Mouse (Mus musculus) gonadal fat pad, adult 2 months (tissue): ENCODE results near the gene Got1. TPM values are rescaled to one million over a fixed set of nuclear protein-coding genes. Genes with fewer than 3 reads are reported as not detected.

Source experiments
- DNase-seq: peaks from one replicate; pipeline ENCODE4 v3.0.0-alpha.2; 2012; ENCODE audit warnings: low read depth
- polyA plus RNA-seq: library from polyadenylated mRNA; depleted of rRNA; stranded (reverse); fragments of >200 nt; gene quantifications from 2 replicates; pipeline ENCODE4 v1.2.3, GENCODE M21; 2012

The Got1 gene
- polyA plus RNA-seq, 1 experiment, result 17.5 TPM

GRCm38 (mm10) chr19:43480512-43480911, 43.9 kb downstream of the Got1 start:
- DNase-seq, result no peak

- no peak for DNase-seq
Observed at GRCm38 (mm10) chr19:43479431-43479830, 45.0 kb downstream of the Got1 start.

- DNase-seq, result no peak
Observed at GRCm38 (mm10) chr19:43478891-43479290, 45.5 kb downstream of the Got1 start.

GRCm38 (mm10) chr19:43477436-43477835, 47.0 kb downstream of the Got1 start:
- no peak for DNase-seq

GRCm38 (mm10) chr19:43476063-43476462, 48.3 kb downstream of the Got1 start:
- no peak for DNase-seq

GRCm38 (mm10) chr19:43475642-43476041, 48.8 kb downstream of the Got1 start:
- no peak for DNase-seq

GRCm38 (mm10) chr19:43472781-43473180, 51.6 kb downstream of the Got1 start:
- no peak for DNase-seq

- no peak for DNase-seq
Observed at GRCm38 (mm10) chr19:43472331-43472730, 52.1 kb downstream of the Got1 start.

GRCm38 (mm10) chr19:43469333-43469732, 55.1 kb downstream of the Got1 start:
- no peak for DNase-seq

GRCm38 (mm10) chr19:43467927-43468685, 56.3 kb downstream of the Got1 start:
- no peak for DNase-seq

- no peak for DNase-seq
Observed at GRCm38 (mm10) chr19:43465601-43466255, 58.7 kb downstream of the Got1 start.

GRCm38 (mm10) chr19:43465076-43465475, 59.3 kb downstream of the Got1 start:
- DNase-seq, result no peak

- DNase-seq, result no peak
Observed at GRCm38 (mm10) chr19:43464294-43464687, 60.1 kb downstream of the Got1 start.

GRCm38 (mm10) chr19:43463546-43464293, 60.7 kb downstream of the Got1 start:
- DNase-seq, result no peak

- no peak for DNase-seq
Observed at GRCm38 (mm10) chr19:43462141-43462540, 62.3 kb downstream of the Got1 start.

GRCm38 (mm10) chr19:43460481-43460880, 63.9 kb downstream of the Got1 start:
- DNase-seq, result no peak

- no peak for DNase-seq
Observed at GRCm38 (mm10) chr19:43459948-43460347, 64.5 kb downstream of the Got1 start.

GRCm38 (mm10) chr19:43453025-43453424, 71.4 kb downstream of the Got1 start:
- no peak for DNase-seq

- DNase-seq, result no peak
Observed at GRCm38 (mm10) chr19:43452176-43452575, 72.2 kb downstream of the Got1 start.

- no peak for DNase-seq
Observed at GRCm38 (mm10) chr19:43451563-43451962, 72.8 kb downstream of the Got1 start.
